Mouse (Mus musculus) lung, postnatal 0 days (tissue): Measurements from ENCODE around the gene Olfr193.
"Not testable (repeated sequence)": the region's sequence is repeated elsewhere in the genome, so short reads cannot be mapped to it uniquely, and the experiment has no call there.

Experiments
- CTCF ChIP-seq: IDR thresholded peaks from 2 replicates; pipeline ENCODE4 v1.5.1; 2016; ENCODE audit warnings: antibody characterized with exemption, mild to moderate bottlenecking
- EP300 ChIP-seq: IDR thresholded peaks from 2 replicates; pipeline ENCODE4 v1.6.1; 2016; ENCODE audit warnings: antibody characterized with exemption, mild to moderate bottlenecking, control low read depth

DNA sequence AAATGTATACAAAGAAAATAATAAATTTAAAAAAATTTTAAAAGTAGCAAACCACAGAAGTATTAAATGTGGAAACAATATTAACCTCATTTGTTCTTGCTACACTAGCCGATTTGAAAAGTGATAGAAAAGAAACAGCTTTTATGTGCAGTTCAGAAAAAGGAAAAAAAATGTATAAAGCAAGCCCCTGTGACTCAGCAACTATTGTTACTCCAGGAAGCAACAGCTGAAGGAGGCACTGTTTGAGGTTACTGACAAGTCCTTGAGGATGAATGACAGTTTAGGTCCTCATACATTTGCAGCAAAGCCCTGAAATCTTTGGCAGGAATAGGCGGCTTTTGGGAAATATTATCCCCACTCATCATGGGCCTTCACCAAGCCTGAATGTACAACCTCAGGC lies 30.6 kb downstream of the Olfr193 start:
- not testable (repeated sequence) for TF ChIP-seq CTCF, EP300
